1 mouse cellular context compared by ENCODE assay signal in genomic region chr17:15543868-15544267, GRCm38 (mm10). TPM values are rescaled to one million over a fixed set of nuclear protein-coding genes. Genes with fewer than 3 reads are reported as not detected.
"Had no signal": no experiment of that assay in that cellular context is flagged by ENCODE, and none has a peak within 500 bp of the region (broad histone marks: within the 10 kb centered on the region; RNA-seq: fewer than 3 reads in every experiment).

No protein-coding gene starts in this region.

RNA-seq across cellular contexts. Expression of gene Prdm9, which starts 20.3 kb away (rescaled TPM):
- polyA plus RNA-seq: erythroblast, embryonic 14.5 days had no signal
